Mouse (Mus musculus) small intestine, adult 2 months (tissue): Measurements from ENCODE around the gene Pou3f3. TPM values are rescaled to one million over a fixed set of nuclear protein-coding genes. Genes with fewer than 3 reads are reported as not detected.

ENCODE experiments used
- H3K27ac ChIP-seq: fragments of 200-500 bp; 2 replicates; pipeline ENCODE4 v1.5.1; 2012; ENCODE audit warnings: low read depth, low read length, control low read depth, inconsistent platforms; ENCODE audit not compliant: insufficient read depth
- H3K27me3 ChIP-seq: fragments of 200-500 bp; 2 replicates; pipeline ENCODE4 v1.6.1; 2012; ENCODE audit warnings: mild to moderate bottlenecking, moderate library complexity, low read length, inconsistent platforms; ENCODE audit not compliant: control insufficient read depth, insufficient read depth
- H3K36me3 ChIP-seq: fragments of 200-500 bp; 2 replicates; pipeline ENCODE4 v1.6.1; 2012; ENCODE audit warnings: mild to moderate bottlenecking, low read length, control low read depth, inconsistent platforms; ENCODE audit not compliant: control insufficient read depth, insufficient read depth
- H3K4me1 ChIP-seq: fragments of 200-500 bp; 2 replicates; pipeline ENCODE4 v1.6.1; 2012; ENCODE audit warnings: low read length, inconsistent platforms, mixed read lengths; ENCODE audit not compliant: control insufficient read depth, insufficient read depth, insufficient read length
- H3K4me3 ChIP-seq: fragments of 200-500 bp; 2 replicates; pipeline ENCODE4 v1.5.1; 2012; ENCODE audit warnings: low read depth, mild to moderate bottlenecking, control low read depth, inconsistent platforms, low read length, moderate library complexity
- CTCF ChIP-seq: fragments of 200-500 bp; IDR thresholded peaks from 2 replicates; pipeline ENCODE4 v1.5.1; 2012; ENCODE audit warnings: low read depth, mild to moderate bottlenecking, control low read depth, inconsistent platforms, low read length, moderate library complexity, mixed read lengths; ENCODE audit not compliant: insufficient replicate concordance, insufficient read length; ENCODE audit errors: extremely low read depth
- POLR2A ChIP-seq: fragments of 200-500 bp; IDR thresholded peaks from 2 replicates; pipeline ENCODE4 v1.6.1; 2012; ENCODE audit warnings: low read depth, mild to moderate bottlenecking, control low read depth, inconsistent platforms, low read length, moderate library complexity
- WGBS: fragments of 180-500 bp; shearing (Covaris S2); methylation state at CpG from one replicate; pipeline ENCODE4 v1.1.7; 2018; 5-methylcytosine and 5-hydroxymethylcytosine counted together
- polyA plus RNA-seq: library from polyadenylated mRNA; depleted of rRNA; stranded (reverse); fragments of >200 nt; gene quantifications from 2 replicates; pipeline ENCODE4 v1.2.3, GENCODE M21; 2012

The Pou3f3 gene
- polyA plus RNA-seq, 1 experiment, result not detected

DNA sequence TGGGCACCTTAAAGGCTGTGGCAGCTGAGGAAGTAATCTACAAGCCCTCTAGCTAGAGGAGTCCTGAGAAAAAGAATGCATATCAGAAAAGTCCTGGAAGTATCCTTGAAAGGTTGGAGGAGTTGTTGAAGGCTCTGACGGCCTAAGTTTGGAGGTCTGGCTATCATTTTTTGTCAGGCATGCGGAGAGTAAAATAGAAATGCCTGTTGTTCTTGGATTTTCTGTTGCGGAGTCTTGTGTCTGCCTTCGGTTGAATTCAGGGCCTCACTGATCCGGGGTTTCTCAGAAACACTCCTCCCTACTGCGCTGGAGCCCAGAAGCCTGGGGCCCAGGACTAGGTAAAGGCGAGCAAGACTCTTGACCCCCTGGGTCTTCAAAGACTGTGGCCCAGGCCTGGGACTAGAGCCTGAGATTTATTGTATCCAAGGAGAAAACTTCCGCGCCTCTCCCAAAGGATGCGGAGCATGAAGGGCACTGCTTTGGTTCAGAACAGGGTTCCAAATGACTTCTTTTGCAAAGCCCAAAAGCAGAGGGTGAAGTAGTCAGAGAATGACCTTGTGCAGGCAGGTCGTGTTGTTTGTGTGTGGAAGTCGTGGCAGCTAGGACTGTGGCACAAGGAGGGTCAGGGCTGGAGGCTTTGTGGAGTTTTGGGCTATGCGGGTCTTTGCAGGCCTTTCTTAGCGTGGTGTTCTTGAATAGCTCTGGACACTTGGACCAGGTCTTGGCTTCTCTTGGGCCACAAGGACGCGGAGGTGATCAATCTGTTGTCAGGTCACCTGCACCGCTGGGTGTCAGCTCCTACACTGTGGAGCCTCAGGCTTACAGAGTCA, 9.6 kb downstream of the Pou3f3 start:
- Histone ChIP-seq H3K4me1 (no peaks in the 10 kb centered on the region), H3K27ac (no peak overlapping the region), H3K4me3 (no peak overlapping the region), H3K36me3 (no peaks in the 10 kb centered on the region), H3K27me3 (peaks cover 47% of the 10 kb centered on the region)
- TF ChIP-seq CTCF (no peak), POLR2A (no peak)
- WGBS, result 16% methylated on average over 17 of the region's 17 CpGs

DNA sequence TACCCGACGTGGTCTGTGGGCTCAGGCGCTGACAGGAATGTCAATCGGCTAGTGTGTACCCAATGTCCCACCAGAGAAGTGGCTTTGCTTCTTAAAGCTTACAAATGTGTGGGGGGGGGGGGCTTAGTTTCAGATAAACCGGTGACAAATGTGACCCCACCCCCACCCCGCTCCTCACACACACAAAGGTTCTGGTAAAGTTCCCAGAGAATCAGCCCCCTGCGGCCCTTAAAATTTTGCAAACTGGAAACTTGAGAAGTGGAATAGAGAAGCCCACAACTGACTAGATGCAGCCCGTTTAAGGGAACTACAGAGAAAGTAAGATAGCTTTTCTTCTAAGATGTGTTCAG, 10.2 kb downstream of the Pou3f3 start:
- Histone ChIP-seq H3K27ac (no peak overlapping the region), H3K36me3 (no peaks in the 10 kb centered on the region), H3K4me3 (no peak overlapping the region), H3K4me1 (no peaks in the 10 kb centered on the region), H3K27me3 (peaks cover 45% of the 10 kb centered on the region)
- TF ChIP-seq CTCF (no peak), POLR2A (no peak)
- 9% methylated on average over 8 of the region's 8 CpGs for WGBS

- Histone ChIP-seq H3K4me3 (no peak overlapping the region), H3K27ac (no peak overlapping the region), H3K27me3 (peaks cover 53% of the 10 kb centered on the region)
These were observed 11.6 kb downstream of the Pou3f3 start for GRCm38 (mm10) chr1:42707196-42707595.

GRCm38 (mm10) chr1:42707611-42708130, 12.1 kb downstream of the Pou3f3 start:
- no peak for TF ChIP-seq CTCF
- TF ChIP-seq POLR2A, result no peak
- Histone ChIP-seq H3K36me3 (no peaks in the 10 kb centered on the region), H3K27ac (no peak overlapping the region), H3K4me3 (no peak overlapping the region), H3K4me1 (no peaks in the 10 kb centered on the region), H3K27me3 (peaks cover 55% of the 10 kb centered on the region)
- 11% methylated on average over 4 of the region's 4 CpGs for WGBS

More at GRCm38 (mm10) chr1:42707196-42707595, 11.6 kb downstream of the Pou3f3 start:
- WGBS, result 6% methylated on average over 5 of the region's 5 CpGs
- H3K4me1 ChIP-seq, result no peaks in the 10 kb centered on the region
- no peak for TF ChIP-seq POLR2A
- TF ChIP-seq CTCF, result no peak
- H3K36me3 ChIP-seq, result no peaks in the 10 kb centered on the region

- TF ChIP-seq CTCF, result no peak
- no peak for TF ChIP-seq POLR2A
- WGBS, result 37% methylated on average over 1 of the region's 1 CpGs
These were observed 13.5 kb downstream of the Pou3f3 start for GRCm38 (mm10) chr1:42709024-42709423.

DNA sequence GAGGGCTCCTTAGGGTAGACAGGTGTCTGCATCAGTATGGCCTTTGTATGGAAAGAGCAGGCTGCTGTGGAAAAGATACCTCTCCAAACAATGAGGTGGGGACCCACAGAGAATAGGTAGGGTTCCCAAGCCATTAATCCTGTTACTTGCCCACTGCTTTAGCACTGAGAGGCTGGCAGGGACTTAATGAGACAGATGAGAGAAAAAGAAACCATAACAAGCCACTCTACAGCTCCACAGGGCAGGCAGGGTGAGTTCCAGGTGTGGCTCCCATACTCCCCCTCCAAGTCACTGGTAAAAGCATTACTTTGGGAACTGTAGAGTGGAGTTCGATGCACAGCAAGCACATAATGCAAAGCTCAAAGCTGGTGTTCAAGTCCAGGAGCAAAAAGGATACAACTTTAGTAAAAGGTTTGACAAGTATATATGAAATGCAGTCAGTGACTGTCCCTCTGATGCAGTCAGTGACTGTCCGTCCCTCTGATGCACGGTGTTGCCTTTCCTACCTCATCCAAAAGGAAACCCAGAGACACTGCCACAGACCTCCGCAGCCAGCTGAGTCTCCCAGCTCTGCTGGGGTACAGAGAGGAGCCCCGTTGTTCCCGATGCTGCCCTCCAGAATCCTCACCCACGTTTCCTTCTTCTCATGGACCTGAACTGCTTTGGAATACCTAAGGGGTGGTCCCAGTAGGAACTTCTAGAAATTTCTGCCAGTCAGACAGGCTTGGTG, 14.0 kb downstream of the Pou3f3 start:
- TF ChIP-seq POLR2A, result no peak
- no peaks in the 10 kb centered on the region for H3K36me3 ChIP-seq
- H3K4me1 ChIP-seq, result peaks cover 7% of the 10 kb centered on the region
- no peak overlapping the region for H3K4me3 ChIP-seq
- H3K27me3 ChIP-seq, result peaks cover 57% of the 10 kb centered on the region
- WGBS, result 18% methylated on average over 7 of the region's 7 CpGs
- H3K27ac ChIP-seq, result no peak overlapping the region

More at GRCm38 (mm10) chr1:42709024-42709423, 13.5 kb downstream of the Pou3f3 start:
- H3K4me1 ChIP-seq, result peaks cover 5% of the 10 kb centered on the region
- no peaks in the 10 kb centered on the region for H3K36me3 ChIP-seq
- no peak overlapping the region for H3K27ac ChIP-seq
- no peak overlapping the region for H3K4me3 ChIP-seq
- peaks cover 58% of the 10 kb centered on the region for H3K27me3 ChIP-seq

- Histone ChIP-seq H3K36me3 (no peaks in the 10 kb centered on the region), H3K27ac (no peak overlapping the region), H3K27me3 (peaks cover 58% of the 10 kb centered on the region), H3K4me1 (peaks cover 7% of the 10 kb centered on the region), H3K4me3 (no peak overlapping the region)
- 21% methylated on average over 4 of the region's 4 CpGs for WGBS
- TF ChIP-seq POLR2A, result no peak
- TF ChIP-seq CTCF, result no peak
These were observed 14.7 kb downstream of the Pou3f3 start for GRCm38 (mm10) chr1:42710234-42710633.
